Mouse (Mus musculus) heart, embryonic 12.5 days (tissue): ENCODE results near the gene Fads2. TPM values are rescaled to one million over a fixed set of nuclear protein-coding genes. Genes with fewer than 3 reads are reported as not detected.

Source experiments
- ATAC-seq: fragments of 200-750 bp; cut with Nextera tagmentation; 2 replicates; pipeline ENCODE4 v1.8.0; 2017; ENCODE audit warnings: moderate TSS enrichment, moderate library complexity; ENCODE audit not compliant: insufficient number of reproducible peaks, low FRiP score
- H3K27ac ChIP-seq: fragments of 300-500 bp; sonication (generic); 2 replicates; pipeline ENCODE4 v1.5.1; 2016; ENCODE audit warnings: mild to moderate bottlenecking, moderate library complexity; ENCODE audit not compliant: poor library complexity, severe bottlenecking
- H3K27me3 ChIP-seq: fragments of 300-500 bp; sonication (generic); replicated peaks from 2 replicates; pipeline ENCODE4 v1.6.1; 2016; ENCODE audit warnings: mild to moderate bottlenecking, moderate library complexity
- H3K36me3 ChIP-seq: fragments of 300-500 bp; sonication (generic); 2 replicates; pipeline ENCODE4 v1.6.1; 2016; ENCODE audit warnings: mild to moderate bottlenecking, moderate library complexity
- H3K4me1 ChIP-seq: fragments of 300-500 bp; sonication (generic); replicated peaks from 2 replicates; pipeline ENCODE4 v1.6.1; 2016; ENCODE audit warnings: mild to moderate bottlenecking
- H3K4me2 ChIP-seq: fragments of 300-500 bp; sonication (generic); 2 replicates; pipeline ENCODE4 v1.6.1; 2016; ENCODE audit warnings: mild to moderate bottlenecking, moderate library complexity
- H3K4me3 ChIP-seq: fragments of 300-500 bp; sonication (generic); 2 replicates; pipeline ENCODE4 v1.5.1; 2016; ENCODE audit warnings: mild to moderate bottlenecking
- H3K9ac ChIP-seq: fragments of 300-500 bp; sonication (generic); 2 replicates; pipeline ENCODE4 v1.6.1; 2016; ENCODE audit warnings: mild to moderate bottlenecking, moderate library complexity
- H3K9me3 ChIP-seq: fragments of 300-500 bp; sonication (generic); replicated peaks from 2 replicates; pipeline ENCODE4 v1.6.1; 2016; ENCODE audit warnings: mild to moderate bottlenecking, moderate library complexity
- WGBS: fragments of 180-500 bp; shearing (Covaris S2); methylation state at CpG from one replicate; pipeline ENCODE4 v1.1.7; 2016; 5-methylcytosine and 5-hydroxymethylcytosine counted together
- polyA plus RNA-seq: library from polyadenylated mRNA; unstranded; fragments of >200 nt; fragmentation: Nextera tagmentation; extraction: Ambion mirVana; gene quantifications from 2 replicates; pipeline ENCODE4 v1.2.1, GENCODE M21; 2016

Fads2 gene
- polyA plus RNA-seq, 1 experiment from 2014 or later = 66.7 TPM

DNA sequence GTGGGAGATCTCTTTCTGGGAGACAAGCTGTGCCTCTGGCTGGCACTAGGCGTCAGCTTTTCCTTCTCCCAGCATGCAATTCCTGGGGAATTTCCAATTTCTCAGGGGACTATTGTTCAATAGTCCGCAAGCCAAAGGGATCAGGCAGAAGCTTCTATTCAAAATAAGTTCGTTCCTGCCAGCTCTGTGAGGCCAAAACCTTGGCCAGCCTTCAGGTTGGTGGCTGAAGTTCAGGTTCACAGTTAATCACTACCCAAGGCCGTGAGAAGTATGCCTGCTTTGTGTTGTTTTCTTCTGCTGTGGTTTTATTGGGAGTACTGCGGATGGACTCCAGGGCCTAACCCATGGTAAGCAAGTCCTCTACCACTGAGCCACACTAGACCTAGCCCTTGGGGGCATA is 30.4 kb downstream of the Fads2 start:
- H3K36me3 ChIP-seq = peaks cover 95% of the 10 kb centered on the region
- no peak overlapping the region for H3K4me3 ChIP-seq
- H3K9ac ChIP-seq = no peak overlapping the region
- no peaks in the 10 kb centered on the region for H3K4me1 ChIP-seq
- H3K27ac ChIP-seq = no peak overlapping the region
- no peak for ATAC-seq
- H3K27me3 ChIP-seq = no peaks in the 10 kb centered on the region
- no peaks in the 10 kb centered on the region for H3K9me3 ChIP-seq
- WGBS = 91% methylated on average over 5 of the region's 5 CpGs
- no peak overlapping the region for H3K4me2 ChIP-seq

DNA sequence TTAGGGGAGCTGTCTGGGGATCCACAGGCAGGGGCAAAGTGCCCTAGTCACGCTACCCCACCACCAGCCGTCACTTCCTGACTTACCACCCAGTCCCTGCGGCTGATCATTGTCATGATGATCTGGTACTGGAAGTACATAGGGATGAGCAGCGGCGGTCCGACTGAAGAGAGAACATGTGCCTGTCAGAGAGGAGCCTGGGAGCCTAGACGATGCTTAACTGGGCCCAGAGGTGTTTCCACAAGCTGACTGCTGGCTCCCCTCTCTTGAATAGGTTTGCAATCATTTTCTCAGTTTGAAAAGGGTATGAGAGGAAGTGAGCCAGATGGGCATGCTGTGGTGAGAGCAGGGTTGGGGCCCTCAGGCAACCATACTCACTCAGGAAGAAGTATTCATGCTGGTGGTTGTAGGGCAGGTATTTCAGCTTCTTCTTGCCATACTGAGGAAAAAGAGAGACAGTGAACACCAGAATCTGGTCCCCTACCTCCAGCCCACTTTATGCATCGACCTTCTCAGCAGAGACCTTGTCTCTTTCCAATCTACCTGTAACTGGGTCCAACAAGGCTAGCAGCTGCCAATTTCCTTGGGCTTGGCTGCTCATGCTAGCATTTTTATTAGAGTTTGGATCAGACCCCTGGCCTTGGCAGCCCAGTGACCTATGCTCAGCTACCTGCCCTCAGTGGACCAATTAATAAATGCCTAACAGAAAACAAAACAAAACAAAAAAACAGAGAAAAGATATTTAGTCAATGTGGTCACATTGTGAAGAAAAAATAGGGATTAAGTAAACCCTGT is 31.2 kb downstream of the Fads2 start:
- no peaks in the 10 kb centered on the region for H3K4me1 ChIP-seq
- no peak overlapping the region for H3K9ac ChIP-seq
- H3K27ac ChIP-seq = no peak overlapping the region
- peaks cover 95% of the 10 kb centered on the region for H3K36me3 ChIP-seq
- ATAC-seq = no peak
- no peak overlapping the region for H3K4me3 ChIP-seq
- no peak overlapping the region for H3K4me2 ChIP-seq
- no peaks in the 10 kb centered on the region for H3K27me3 ChIP-seq
- WGBS = 94% methylated on average over 8 of the region's 8 CpGs
- H3K9me3 ChIP-seq = no peaks in the 10 kb centered on the region

DNA sequence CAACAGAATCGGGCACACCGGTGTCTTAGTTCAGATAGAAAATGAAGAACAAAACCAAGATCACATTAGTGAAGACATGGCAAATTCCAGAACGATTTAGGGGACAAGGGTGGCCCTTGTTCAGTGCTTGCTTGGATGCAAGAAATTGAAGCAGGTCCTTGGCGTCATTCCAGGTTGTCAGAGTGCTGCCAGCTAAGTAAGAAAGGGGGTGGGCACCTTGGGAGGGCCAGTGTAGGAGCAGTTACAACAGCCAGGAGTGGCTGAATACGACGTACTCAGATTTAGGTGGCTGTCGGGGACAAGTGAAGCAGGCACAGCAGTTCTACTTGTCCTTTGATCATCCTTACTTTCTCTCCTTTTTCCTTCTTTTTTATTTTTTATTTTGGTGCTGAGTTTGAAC is 33.8 kb downstream of the Fads2 start:
- Histone ChIP-seq H3K4me3 (no peak overlapping the region), H3K4me1 (peaks cover 3% of the 10 kb centered on the region; the same call in 1 of the 2 replicates), H3K4me2 (no peak overlapping the region), H3K36me3 (peaks cover 93% of the 10 kb centered on the region), H3K9ac (no peak overlapping the region), H3K27ac (no peak overlapping the region), H3K27me3 (no peaks in the 10 kb centered on the region), H3K9me3 (no peaks in the 10 kb centered on the region)
- ATAC-seq = no peak
- WGBS = 81% methylated on average over 7 of the region's 7 CpGs

DNA sequence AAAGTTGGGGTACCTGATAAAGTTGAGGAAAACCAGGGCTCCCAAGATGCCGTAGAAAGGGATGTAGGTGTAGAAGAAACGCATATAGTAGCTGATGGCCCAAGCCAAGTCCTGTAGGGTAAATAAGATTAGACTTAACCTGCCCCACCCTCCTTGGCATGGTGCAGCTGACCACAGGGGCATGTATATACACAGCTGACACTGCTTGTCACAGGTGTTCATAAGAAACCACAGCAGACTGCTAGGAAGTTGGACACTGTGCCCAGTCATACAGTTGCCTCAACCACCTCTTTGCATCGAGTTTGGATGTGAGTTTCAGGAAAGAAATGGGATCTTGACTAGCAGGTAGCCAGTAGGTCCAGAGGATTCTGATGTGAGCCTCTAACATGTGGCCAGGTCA is 35.0 kb downstream of the Fads2 start:
- H3K36me3 ChIP-seq = peaks cover 93% of the 10 kb centered on the region
- H3K4me2 ChIP-seq = no peak overlapping the region
- no peak overlapping the region for H3K4me3 ChIP-seq
- peaks cover 3% of the 10 kb centered on the region; the same call in 1 of the 2 replicates for H3K4me1 ChIP-seq
- H3K9me3 ChIP-seq = no peaks in the 10 kb centered on the region
- WGBS = 89% methylated on average over 3 of the region's 3 CpGs
- H3K9ac ChIP-seq = no peak overlapping the region
- no peak overlapping the region for H3K27ac ChIP-seq
- no peak for ATAC-seq
- H3K27me3 ChIP-seq = no peaks in the 10 kb centered on the region

DNA sequence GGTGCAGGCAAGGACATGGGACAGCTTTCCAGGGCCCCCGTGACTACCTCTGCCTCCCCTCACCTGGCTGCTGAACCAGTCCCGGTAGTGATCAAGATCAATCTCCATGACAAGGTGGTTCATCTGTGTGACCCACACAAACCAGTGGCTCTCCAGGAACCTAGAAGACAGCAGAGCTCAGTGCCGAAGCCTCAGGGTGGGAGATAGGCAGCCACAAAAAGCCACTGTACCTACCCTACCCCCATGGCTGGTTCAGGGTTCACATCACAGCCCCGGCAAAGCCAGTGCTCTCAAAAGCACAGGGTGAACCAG is 35.4 kb downstream of the Fads2 start:
- H3K27ac ChIP-seq = no peak overlapping the region
- no peak overlapping the region for H3K4me2 ChIP-seq
- H3K27me3 ChIP-seq = no peaks in the 10 kb centered on the region
- H3K36me3 ChIP-seq = peaks cover 93% of the 10 kb centered on the region
- no peaks in the 10 kb centered on the region for H3K9me3 ChIP-seq
- no peak for ATAC-seq
- WGBS = 93% methylated on average over 4 of the region's 4 CpGs
- H3K4me3 ChIP-seq = no peak overlapping the region
- peaks cover 5% of the 10 kb centered on the region; the same call in 1 of the 2 replicates for H3K4me1 ChIP-seq
- no peak overlapping the region for H3K9ac ChIP-seq

DNA sequence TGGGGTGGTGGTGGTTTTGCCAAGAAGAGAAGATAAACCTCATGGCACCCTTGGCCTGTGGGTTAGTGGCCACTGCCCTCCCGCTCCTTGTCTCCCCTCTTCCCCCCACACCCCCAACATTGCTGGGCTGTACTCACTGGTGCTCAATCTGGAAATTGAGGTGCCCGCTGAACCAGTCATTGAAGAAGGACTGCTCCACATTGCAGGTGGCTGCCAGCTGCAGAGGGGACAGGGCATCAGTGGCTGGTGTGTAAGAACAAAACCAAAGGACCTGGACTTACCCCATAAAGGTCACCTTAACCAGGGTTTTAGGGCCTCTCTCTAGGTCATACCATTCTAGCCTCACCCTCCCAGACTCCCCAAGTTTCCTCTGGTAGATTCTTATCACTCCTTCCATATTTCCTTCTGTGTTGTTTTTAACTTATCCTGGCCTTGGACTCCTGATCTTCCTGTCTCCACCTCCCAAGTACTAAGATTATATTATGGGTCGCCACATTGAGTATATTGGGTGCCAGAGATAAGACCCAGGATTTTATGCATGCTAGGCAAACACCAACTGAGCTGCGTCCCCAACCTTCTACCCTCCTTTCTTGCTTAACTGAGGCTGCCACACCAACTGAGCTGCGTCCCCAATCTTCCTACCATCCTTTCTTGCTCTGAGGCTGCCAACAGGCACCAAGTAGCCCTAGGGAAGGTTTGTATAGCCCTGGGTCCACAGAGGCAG is 35.9 kb downstream of the Fads2 start:
- Histone ChIP-seq H3K4me1 (peaks cover 10% of the 10 kb centered on the region), H3K9ac (no peak overlapping the region), H3K27ac (no peak overlapping the region), H3K4me2 (no peak overlapping the region), H3K36me3 (peaks cover 93% of the 10 kb centered on the region), H3K27me3 (no peaks in the 10 kb centered on the region), H3K9me3 (no peaks in the 10 kb centered on the region), H3K4me3 (no peak overlapping the region)
- ATAC-seq = no peak
- WGBS = 86% methylated on average over 5 of the region's 5 CpGs

DNA sequence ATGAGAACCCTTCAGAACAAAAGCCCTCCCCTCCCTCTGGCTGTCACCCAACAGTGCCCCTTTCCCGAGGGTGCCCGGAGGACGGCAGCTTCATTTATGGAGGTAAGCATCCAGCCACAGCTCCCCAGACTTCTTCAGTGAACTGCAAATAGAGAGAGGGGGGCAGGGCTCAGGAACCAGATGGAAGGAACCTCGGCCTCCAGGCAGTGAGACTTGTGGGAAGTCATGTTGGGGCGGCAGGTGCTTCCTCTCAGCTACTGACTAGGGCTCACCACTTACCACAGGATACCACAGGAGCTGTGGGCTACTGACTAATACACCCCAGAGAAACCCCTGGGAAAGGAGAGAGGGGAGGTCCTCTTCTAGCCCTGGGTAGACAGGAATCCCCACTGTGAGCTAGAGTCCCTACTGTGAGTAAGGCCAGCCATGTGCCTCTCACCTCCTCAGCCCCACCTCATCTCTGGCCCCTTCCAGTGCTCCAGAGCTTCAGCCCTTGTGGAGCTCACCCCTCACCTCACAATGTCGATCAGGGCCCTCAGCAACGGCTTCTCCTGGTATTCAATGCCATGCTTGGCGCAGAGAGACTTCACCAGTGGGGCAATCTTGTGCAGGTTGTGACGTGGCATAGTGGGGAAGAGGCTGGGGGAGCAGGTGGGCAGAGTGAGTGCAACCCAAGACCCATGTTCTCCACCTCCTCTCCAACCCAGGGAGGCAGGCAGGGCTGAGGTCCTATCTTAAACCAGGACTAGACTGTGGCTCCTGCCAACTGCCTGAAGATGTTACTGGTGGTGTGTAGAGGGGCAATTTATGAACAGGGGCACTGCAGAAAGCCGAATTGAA is 37.2 kb downstream of the Fads2 start:
- no peaks in the 10 kb centered on the region for H3K9me3 ChIP-seq
- WGBS = 86% methylated on average over 10 of the region's 10 CpGs
- ATAC-seq = no peak
- no peak overlapping the region for H3K27ac ChIP-seq
- peaks cover 81% of the 10 kb centered on the region for H3K36me3 ChIP-seq
- peaks cover 17% of the 10 kb centered on the region for H3K4me1 ChIP-seq
- no peak overlapping the region for H3K4me2 ChIP-seq
- no peak overlapping the region for H3K4me3 ChIP-seq
- H3K9ac ChIP-seq = no peak overlapping the region
- no peaks in the 10 kb centered on the region for H3K27me3 ChIP-seq

DNA sequence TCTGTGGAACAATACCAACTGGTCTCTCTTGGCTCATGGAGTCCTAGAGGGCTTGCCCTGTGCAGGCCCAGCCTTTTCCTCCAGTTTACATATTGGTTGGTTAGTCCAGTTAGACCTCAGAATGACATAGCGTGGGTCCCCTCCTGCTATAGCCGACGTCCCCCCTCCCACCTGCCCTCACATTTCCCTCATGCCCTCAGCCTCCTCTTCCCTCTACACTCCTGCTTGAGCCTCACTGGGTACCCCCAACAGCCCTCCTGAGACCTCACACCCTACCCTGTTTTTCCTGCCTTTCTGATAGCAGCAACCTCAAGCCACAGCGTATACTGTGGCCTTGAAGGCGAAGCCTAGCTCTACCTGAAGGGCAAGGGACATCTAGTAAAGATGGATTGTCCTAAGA is 38.7 kb downstream of the Fads2 start:
- 91% methylated on average over 5 of the region's 5 CpGs for WGBS
- Histone ChIP-seq H3K9ac (no peak overlapping the region), H3K4me1 (peaks cover 17% of the 10 kb centered on the region), H3K27ac (no peak overlapping the region), H3K4me3 (no peak overlapping the region), H3K4me2 (no peak overlapping the region), H3K36me3 (peaks cover 80% of the 10 kb centered on the region), H3K27me3 (no peaks in the 10 kb centered on the region), H3K9me3 (no peaks in the 10 kb centered on the region)
- no peak for ATAC-seq

DNA sequence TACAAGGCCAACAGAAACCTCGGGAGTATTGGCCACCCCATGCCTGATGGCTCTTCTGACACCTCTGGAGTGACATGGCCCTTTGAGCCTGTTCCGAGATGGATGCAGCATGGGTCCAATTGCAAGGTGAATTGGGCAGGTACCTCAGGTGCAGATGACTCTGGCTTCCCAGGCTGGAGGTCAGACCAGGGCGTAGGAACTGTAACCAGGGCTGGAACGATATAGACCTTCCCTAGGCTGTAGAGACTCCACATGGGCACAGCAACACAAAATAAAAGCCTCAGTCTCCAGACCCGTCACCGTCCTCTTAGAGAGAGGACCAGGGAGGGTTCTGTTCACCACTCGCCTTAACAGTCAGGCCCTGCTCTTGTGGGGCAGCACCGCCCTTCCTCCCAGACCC is 39.3 kb downstream of the Fads2 start:
- no peak overlapping the region for H3K9ac ChIP-seq
- 86% methylated on average over 8 of the region's 8 CpGs for WGBS

DNA sequence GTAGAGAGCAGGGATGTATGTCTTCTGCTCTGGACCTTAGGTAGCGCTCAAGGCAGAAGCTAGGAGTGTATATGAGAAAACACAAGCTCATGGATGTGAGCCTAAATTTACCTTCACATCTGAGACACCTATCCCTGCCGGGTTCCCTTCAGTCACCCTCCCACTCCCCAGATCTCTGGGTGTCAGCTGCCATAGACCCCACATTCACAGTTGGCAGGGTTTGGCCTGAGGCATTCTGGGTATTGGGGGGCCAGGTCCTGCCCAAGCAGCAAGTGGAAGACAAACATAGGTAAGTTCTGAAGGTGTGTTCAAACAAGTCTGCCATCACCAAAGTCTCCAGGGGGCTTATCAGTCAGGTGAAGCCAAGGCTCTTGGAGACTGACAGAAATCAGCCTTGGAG is 39.9 kb downstream of the Fads2 start:
- no peak for ATAC-seq
- Histone ChIP-seq H3K4me3 (no peak overlapping the region), H3K27ac (no peak overlapping the region), H3K27me3 (no peaks in the 10 kb centered on the region), H3K36me3 (peaks cover 84% of the 10 kb centered on the region), H3K9me3 (no peaks in the 10 kb centered on the region), H3K4me1 (peaks cover 17% of the 10 kb centered on the region), H3K4me2 (no peak overlapping the region), H3K9ac (no peak overlapping the region)
- WGBS = 90% methylated on average over 2 of the region's 2 CpGs

More for the DNA sequence above, 39.3 kb downstream of the Fads2 start:
- Histone ChIP-seq H3K4me2 (no peak overlapping the region), H3K27me3 (no peaks in the 10 kb centered on the region), H3K36me3 (peaks cover 84% of the 10 kb centered on the region), H3K4me3 (no peak overlapping the region), H3K9me3 (no peaks in the 10 kb centered on the region), H3K27ac (no peak overlapping the region), H3K4me1 (peaks cover 17% of the 10 kb centered on the region)
- no peak for ATAC-seq
